Mouse (Mus musculus): ENCODE measurements around the gene Cul7. TPM values are rescaled to one million over a fixed set of nuclear protein-coding genes. Genes with fewer than 3 reads are reported as not detected.
A peak's percentile ranks its signal among the peaks of the same experiment; 100 is the strongest.

The Cul7 gene
- total and polyA plus RNA-seq, 3 experiments: 33.3 to 82.5 (median 68.1) TPM

GRCm38 (mm10) chr17:46647279-46647678 is 2.9 kb upstream of the Cul7 start:
- TF ChIP-seq RAD21 (IDR thresholded peaks at IDR 0.05; ENCODE audit: low read depth, low read length) (no peak), ZC3H11A (IDR thresholded peaks at IDR 0.05; ENCODE audit: low read depth, low read length) (no peak), IRF4 (IDR thresholded peaks at IDR 0.05; ENCODE audit: low read depth, low read length) (no peak), CHD1 (IDR thresholded peaks at IDR 0.05; ENCODE audit: low read depth, low read length) (no peak), GABPA (IDR thresholded peaks at IDR 0.05; ENCODE audit: insufficient replicate concordance, low read depth, low read length) (no peak), SMC3 (IDR thresholded peaks at IDR 0.05; ENCODE audit: low read depth, low read length) (no peak), ZKSCAN1 (IDR thresholded peaks at IDR 0.05; ENCODE audit: borderline replicate concordance, low read depth, low read length) (no peak), ZNF384 (IDR thresholded peaks at IDR 0.05; ENCODE audit: low read depth, low read length) (no peak), MEF2A (IDR thresholded peaks at IDR 0.05; ENCODE audit: borderline replicate concordance, low read depth, low read length) (no peak), SIN3A (IDR thresholded peaks at IDR 0.05; ENCODE audit: low read length) (no peak), POLR2AphosphoS2 (IDR thresholded peaks at IDR 0.05; ENCODE audit: low read depth, low read length) (no peak), MXI1 (IDR thresholded peaks at IDR 0.05; ENCODE audit: low read depth, low read length) (no peak), MAFK (IDR thresholded peaks at IDR 0.05; ENCODE audit: insufficient replicate concordance, low read length) (no peak), ETS1 (conservative IDR thresholded peaks at IDR 0.05; ENCODE audit: low read depth, low read length) (no peak), POLR2A (IDR thresholded peaks at IDR 0.05; ENCODE audit: low read depth, low read length) (no peak), MAZ (IDR thresholded peaks at IDR 0.05; ENCODE audit: low read depth, low read length) (no peak), JUN (IDR thresholded peaks at IDR 0.05; ENCODE audit: insufficient read depth, low read depth, low read length) (no peak), EP300 (IDR thresholded peaks at IDR 0.05; ENCODE audit: low read length) (no peak)
- peaks cover 14 to 33% of the 10 kb centered on the region in 2 experiments for H3K36me3 ChIP-seq (replicated peaks in 1 of 2; ENCODE audit: control insufficient read depth in 1 of 2, insufficient read depth in 1 of 2, low read length in 1 of 2)
- H3K27ac ChIP-seq (ENCODE audit: insufficient read depth, low read depth): no peak overlapping the region
- H3K4me1 ChIP-seq (ENCODE audit: control insufficient read depth in 1 of 2, insufficient read depth in 2 of 2): peaks cover 12 to 56% of the 10 kb centered on the region in 2 experiments
- in situ Hi-C loops (cut with MboI; ENCODE audit: low pct_ligation_motif_present, low pct_unique_long_range_greater_than_20kb, low sequenced_read_pairs): no loop called here
- H3K4me2 ChIP-seq (ENCODE audit: insufficient read depth, low read depth, poor library complexity, severe bottlenecking): peak overlapping the region; percentile 90
- peaks cover 24% of the 10 kb centered on the region for H3K79me2 ChIP-seq (replicated peaks; ENCODE audit: control insufficient read depth, extremely low read depth, insufficient read depth, poor library complexity, severe bottlenecking)
- H3K9me3 ChIP-seq (replicated peaks; ENCODE audit: low read length): no peaks in the 10 kb centered on the region
- DNase-seq (ENCODE audit: extremely low read depth): no peak
- no peak overlapping the region for H3K9ac ChIP-seq (ENCODE audit: insufficient read depth, low read depth)
- H3K4me3 ChIP-seq (replicated peaks in 1 of 3; ENCODE audit: low read depth in 2 of 3, low read length in 2 of 3, poor library complexity in 1 of 3): peak overlapping the region in 1 of 3 experiments; percentile 96
- dilution Hi-C loops (cut with MboI; ENCODE audit: extremely low pct_ligation_motif_present, extremely low pct_unique_long_range_greater_than_20kb, low sequenced_read_pairs): no loop called here
- no peaks in the 10 kb centered on the region for H3K27me3 ChIP-seq (replicated peaks)

GRCm38 (mm10) chr17:46648436-46648835 is 1.7 kb upstream of the Cul7 start:
- peaks cover 25 to 44% of the 10 kb centered on the region in 2 experiments for H3K36me3 ChIP-seq (replicated peaks in 1 of 2; ENCODE audit: control insufficient read depth in 1 of 2, insufficient read depth in 1 of 2, low read length in 1 of 2)
- DNase-seq (ENCODE audit: extremely low read depth): no peak
- H3K4me2 ChIP-seq (ENCODE audit: insufficient read depth, low read depth, poor library complexity, severe bottlenecking): no peak overlapping the region
- no peak for TF ChIP-seq CHD1 (IDR thresholded peaks at IDR 0.05; ENCODE audit: low read depth, low read length)
- TF ChIP-seq JUND (conservative IDR thresholded peaks at IDR 0.05; ENCODE audit: low read depth, low read length): no peak
- no peak for TF ChIP-seq JUN (IDR thresholded peaks at IDR 0.05; ENCODE audit: insufficient read depth, low read depth, low read length)
- TF ChIP-seq SMC3 (IDR thresholded peaks at IDR 0.05; ENCODE audit: low read depth, low read length): no peak
- no peak for TF ChIP-seq ETS1 (conservative IDR thresholded peaks at IDR 0.05; ENCODE audit: low read depth, low read length)
- no peak for TF ChIP-seq CTCF (conservative IDR thresholded peaks at IDR 0.05 in 1 of 2, IDR thresholded peaks at IDR 0.05 in 1 of 2; ENCODE audit: low read depth in 2 of 2, low read length in 2 of 2)
- no peak for TF ChIP-seq MXI1 (IDR thresholded peaks at IDR 0.05; ENCODE audit: low read depth, low read length)
- no peak for TF ChIP-seq USF2 (conservative IDR thresholded peaks at IDR 0.05; ENCODE audit: low read depth, low read length)
- TF ChIP-seq TCF12 (IDR thresholded peaks at IDR 0.05; ENCODE audit: low read depth, low read length): no peak
- TF ChIP-seq IRF4 (IDR thresholded peaks at IDR 0.05; ENCODE audit: low read depth, low read length): no peak
- no peak for TF ChIP-seq POLR2A (IDR thresholded peaks at IDR 0.05; ENCODE audit: low read depth, low read length)
- TF ChIP-seq NRF1 (IDR thresholded peaks at IDR 0.05; ENCODE audit: low read depth, low read length): no peak
- TF ChIP-seq GABPA (IDR thresholded peaks at IDR 0.05; ENCODE audit: insufficient replicate concordance, low read depth, low read length): no peak
- no peak for TF ChIP-seq RCOR1 (conservative IDR thresholded peaks at IDR 0.05; ENCODE audit: low read depth, low read length)
- no peak for TF ChIP-seq ELF1 (IDR thresholded peaks at IDR 0.05; ENCODE audit: low read depth, low read length)
- no peak for TF ChIP-seq MAX (IDR thresholded peaks at IDR 0.05; ENCODE audit: low read length)
- no peak for TF ChIP-seq E2F4 (IDR thresholded peaks at IDR 0.05; ENCODE audit: insufficient replicate concordance, low read depth, low read length)
- in situ Hi-C loops (cut with MboI; ENCODE audit: low pct_ligation_motif_present, low pct_unique_long_range_greater_than_20kb, low sequenced_read_pairs): no loop called here
- H3K27ac ChIP-seq (ENCODE audit: insufficient read depth, low read depth): no peak overlapping the region
- H3K79me2 ChIP-seq (replicated peaks; ENCODE audit: control insufficient read depth, extremely low read depth, insufficient read depth, poor library complexity, severe bottlenecking): peaks cover 28% of the 10 kb centered on the region
- H3K4me3 ChIP-seq (replicated peaks in 1 of 3; ENCODE audit: low read depth in 2 of 3, low read length in 2 of 3, poor library complexity in 1 of 3): no peak overlapping the region
- dilution Hi-C loops (cut with MboI; ENCODE audit: extremely low pct_ligation_motif_present, extremely low pct_unique_long_range_greater_than_20kb, low sequenced_read_pairs): no loop called here
- H3K4me1 ChIP-seq (ENCODE audit: control insufficient read depth in 1 of 2, insufficient read depth in 2 of 2): peaks cover 12 to 64% of the 10 kb centered on the region in 2 experiments
- H3K9me3 ChIP-seq (replicated peaks; ENCODE audit: low read length): no peaks in the 10 kb centered on the region
- no peak overlapping the region for H3K9ac ChIP-seq (ENCODE audit: insufficient read depth, low read depth)
- no peaks in the 10 kb centered on the region for H3K27me3 ChIP-seq (replicated peaks)

All from CH12.LX (cell line).